Mouse (Mus musculus) 3T3-L1 (cell line): ENCODE measurements around the gene Zfp296.
A peak's percentile ranks its signal among the peaks of the same experiment; 100 is the strongest.

Source experiments
- DNase-seq: peaks from one replicate; pipeline ENCODE4 v3.0.0-alpha.2; 2015; ENCODE audit warnings: low read depth, low spot score

The Zfp296 gene

GRCm38 (mm10) chr7:19577141-19577852 is at the start of gene Zfp296, which contains the start of gene Gemin7:
TSS of gene Zfp296 (plus strand) at chr7:19577287.
TSS of gene Gemin7 (minus strand) at chr7:19577595.
- DNase-seq: no peak

- no peak for DNase-seq
Observed at GRCm38 (mm10) chr7:19531077-19531476, 46.0 kb upstream of the Zfp296 start.

GRCm38 (mm10) chr7:19532240-19532639 is 44.8 kb upstream of the Zfp296 start:
- no peak for DNase-seq

GRCm38 (mm10) chr7:19534676-19535075 is 42.4 kb upstream of the Zfp296 start:
- no peak for DNase-seq

- no peak for DNase-seq
Observed at GRCm38 (mm10) chr7:19540771-19541566, 36.1 kb upstream of the Zfp296 start.

- no peak for DNase-seq
Observed at GRCm38 (mm10) chr7:19541681-19542154, 35.4 kb upstream of the Zfp296 start.

GRCm38 (mm10) chr7:19542155-19542691 is 34.9 kb upstream of the Zfp296 start:
- no peak for DNase-seq

GRCm38 (mm10) chr7:19543584-19543983 is 33.5 kb upstream of the Zfp296 start:
- no peak for DNase-seq

GRCm38 (mm10) chr7:19546007-19546406 is 31.1 kb upstream of the Zfp296 start:
- no peak for DNase-seq

- no peak for DNase-seq
Observed at GRCm38 (mm10) chr7:19547344-19547969, 29.6 kb upstream of the Zfp296 start.

- DNase-seq: no peak
Observed at GRCm38 (mm10) chr7:19549394-19549793, 27.7 kb upstream of the Zfp296 start.

GRCm38 (mm10) chr7:19551634-19552033 is 25.5 kb upstream of the Zfp296 start:
- DNase-seq: no peak

GRCm38 (mm10) chr7:19552443-19552842 is 24.6 kb upstream of the Zfp296 start:
- DNase-seq: no peak

GRCm38 (mm10) chr7:19554168-19554567 is 22.9 kb upstream of the Zfp296 start:
- no peak for DNase-seq

- DNase-seq: no peak
Observed at GRCm38 (mm10) chr7:19557086-19557485, 20.0 kb upstream of the Zfp296 start.

GRCm38 (mm10) chr7:19557982-19558900 is 18.8 kb upstream of the Zfp296 start:
- no peak for DNase-seq

GRCm38 (mm10) chr7:19558965-19559364 is 18.1 kb upstream of the Zfp296 start:
- DNase-seq: peak; percentile 42

GRCm38 (mm10) chr7:19560491-19561260 is 16.4 kb upstream of the Zfp296 start:
- DNase-seq: peak; percentile 48

GRCm38 (mm10) chr7:19561431-19561764 is 15.7 kb upstream of the Zfp296 start:
- no peak for DNase-seq
